Mouse (Mus musculus) bone marrow, adult 2 months (tissue): Measurements from ENCODE around the gene Gm21970.

Source experiments
- CTCF ChIP-seq: fragments of 200-500 bp; IDR thresholded peaks from 2 replicates; pipeline ENCODE4 v1.5.1; 2011; ENCODE audit warnings: low read length, control low read depth; ENCODE audit not compliant: control insufficient read depth, insufficient read depth
- POLR2A ChIP-seq: fragments of 200-500 bp; IDR thresholded peaks from 2 replicates; pipeline ENCODE4 v1.6.1; 2011; ENCODE audit warnings: low read depth, mild to moderate bottlenecking, control low read depth, low read length, borderline replicate concordance; ENCODE audit not compliant: control insufficient read depth

GRCm38 (mm10) chr16:91447512-91447900, 56.0 kb downstream of the Gm21970 start:
- TF ChIP-seq POLR2A: no peak
- no peak for TF ChIP-seq CTCF
